Mouse (Mus musculus) liver, adult 2 months (tissue): ENCODE results near the gene Tet1. TPM values are rescaled to one million over a fixed set of nuclear protein-coding genes. Genes with fewer than 3 reads are reported as not detected.
A peak's percentile ranks its signal among the peaks of the same experiment; 100 is the strongest.

ENCODE experiments used
- DNase-seq: peaks from one replicate; pipeline ENCODE4 v3.0.0-alpha.2; 2011; ENCODE audit warnings: low read depth, low spot score; ENCODE audit errors: extremely low read depth
- H3K27ac ChIP-seq: fragments of 200-500 bp; replicated peaks from 2 replicates; pipeline ENCODE4 v1.5.1; 2012; ENCODE audit warnings: low read depth, mild to moderate bottlenecking, control low read depth, inconsistent platforms, low read length; ENCODE audit not compliant: insufficient read depth
- H3K27me3 ChIP-seq: fragments of 200-500 bp; 2 replicates; pipeline ENCODE4 v1.6.1; 2012; ENCODE audit warnings: mild to moderate bottlenecking, moderate library complexity, low read length, inconsistent platforms; ENCODE audit not compliant: control insufficient read depth, insufficient read depth
- H3K36me3 ChIP-seq: fragments of 200-500 bp; 2 replicates; pipeline ENCODE4 v1.6.1; 2012; ENCODE audit warnings: low read length, inconsistent platforms; ENCODE audit not compliant: control insufficient read depth, insufficient read depth
- H3K4me1 ChIP-seq: fragments of 200-500 bp; 2 replicates; pipeline ENCODE4 v1.6.1; 2011; ENCODE audit warnings: low read length; ENCODE audit not compliant: control insufficient read depth, insufficient read depth
- H3K4me3 ChIP-seq: fragments of 200-500 bp; 2 replicates; pipeline ENCODE4 v1.5.1; 2011; ENCODE audit warnings: low read depth, mild to moderate bottlenecking, control low read depth, low read length, moderate library complexity; ENCODE audit not compliant: insufficient read depth
- H3K79me2 ChIP-seq: fragments of 200-500 bp; 2 replicates; pipeline ENCODE4 v1.6.1; 2012; ENCODE audit warnings: inconsistent platforms, mild to moderate bottlenecking, low read length, moderate library complexity; ENCODE audit not compliant: control insufficient read depth, insufficient read depth
- H3K9ac ChIP-seq: fragments of 200-500 bp; 2 replicates; pipeline ENCODE4 v1.6.1; 2012; ENCODE audit warnings: low read depth, mild to moderate bottlenecking, control low read depth, inconsistent platforms, low read length
- CTCF ChIP-seq: fragments of 200-500 bp; IDR thresholded peaks from 2 replicates; pipeline ENCODE4 v1.5.1; 2011; ENCODE audit warnings: low read depth, low read length, control low read depth
- POLR2A ChIP-seq: fragments of 200-500 bp; IDR thresholded peaks from 2 replicates; pipeline ENCODE4 v1.6.1; 2011; ENCODE audit warnings: low read length, control low read depth; ENCODE audit not compliant: insufficient read depth; ENCODE audit errors: extremely low read depth
- WGBS: fragments of 180-500 bp; shearing (Covaris S2); methylation state at CpG from one replicate; pipeline ENCODE4 v1.1.7; 2018; 5-methylcytosine and 5-hydroxymethylcytosine counted together
- polyA plus RNA-seq: library from polyadenylated mRNA; depleted of rRNA; stranded (reverse); fragments of >200 nt; gene quantifications from 2 replicates; pipeline ENCODE4 v1.2.3, GENCODE M21; 2012
- total RNA-seq: library from RNA; depleted of rRNA; stranded (reverse); fragments of >200 nt; gene quantifications from 2 replicates; pipeline ENCODE4 v1.2.3, GENCODE M21; 2014

Gene Tet1
- total and polyA plus RNA-seq, 2 experiments, result 0.05 to 0.18 TPM

- Histone ChIP-seq H3K36me3 (no peaks in the 10 kb centered on the region), H3K79me2 (no peaks in the 10 kb centered on the region), H3K27ac (no peak overlapping the region), H3K9ac (no peak overlapping the region), H3K4me1 (no peaks in the 10 kb centered on the region), H3K4me3 (no peak overlapping the region), H3K27me3 (no peaks in the 10 kb centered on the region)
- TF ChIP-seq POLR2A (no peak), CTCF (no peak)
- DNase-seq, result no peak
- WGBS, result 86% methylated on average over 10 of the region's 10 CpGs
Measured at GRCm38 (mm10) chr10:62841901-62842447, 66.8 kb downstream of the Tet1 start.

- Histone ChIP-seq H3K4me1 (no peaks in the 10 kb centered on the region), H3K79me2 (no peaks in the 10 kb centered on the region), H3K27me3 (no peaks in the 10 kb centered on the region), H3K27ac (no peak overlapping the region), H3K36me3 (no peaks in the 10 kb centered on the region), H3K9ac (no peak overlapping the region), H3K4me3 (no peak overlapping the region)
- DNase-seq, result no peak
- TF ChIP-seq POLR2A (no peak), CTCF (no peak)
- WGBS, result 93% methylated on average over 7 of the region's 7 CpGs
Measured at GRCm38 (mm10) chr10:62840687-62841086, 68.1 kb downstream of the Tet1 start.

- Histone ChIP-seq H3K36me3 (no peaks in the 10 kb centered on the region), H3K9ac (no peak overlapping the region), H3K4me3 (no peak overlapping the region), H3K4me1 (no peaks in the 10 kb centered on the region), H3K27ac (no peak overlapping the region), H3K27me3 (no peaks in the 10 kb centered on the region), H3K79me2 (no peaks in the 10 kb centered on the region)
- 81% methylated on average over 5 of the region's 5 CpGs for WGBS
- TF ChIP-seq POLR2A, result no peak
- no peak for TF ChIP-seq CTCF
- no peak for DNase-seq
Measured at GRCm38 (mm10) chr10:62837987-62838386, 70.8 kb downstream of the Tet1 start.

- H3K36me3 ChIP-seq, result no peaks in the 10 kb centered on the region
- H3K9ac ChIP-seq, result no peak overlapping the region
- H3K27ac ChIP-seq, result no peak overlapping the region
- H3K79me2 ChIP-seq, result no peaks in the 10 kb centered on the region
- no peak overlapping the region for H3K4me3 ChIP-seq
- H3K27me3 ChIP-seq, result no peaks in the 10 kb centered on the region
- H3K4me1 ChIP-seq, result peaks cover 2% of the 10 kb centered on the region; the same call in 1 of the 2 replicates
- DNase-seq, result peak; percentile 45
- 45% methylated on average over 9 of the region's 9 CpGs for WGBS
- TF ChIP-seq POLR2A, result no peak
- TF ChIP-seq CTCF, result no peak
Measured at GRCm38 (mm10) chr10:62832783-62833182, 76.0 kb downstream of the Tet1 start.

GRCm38 (mm10) chr10:62831546-62831945, 77.2 kb downstream of the Tet1 start:
- Histone ChIP-seq H3K4me1 (peaks cover 2% of the 10 kb centered on the region; the same call in 1 of the 2 replicates), H3K79me2 (no peaks in the 10 kb centered on the region), H3K9ac (no peak overlapping the region), H3K4me3 (no peak overlapping the region), H3K27me3 (no peaks in the 10 kb centered on the region), H3K36me3 (no peaks in the 10 kb centered on the region), H3K27ac (no peak overlapping the region)
- 79% methylated on average over 2 of the region's 2 CpGs for WGBS
- no peak for TF ChIP-seq CTCF
- no peak for TF ChIP-seq POLR2A
- DNase-seq, result no peak

GRCm38 (mm10) chr10:62824474-62824873, 84.3 kb downstream of the Tet1 start:
- Histone ChIP-seq H3K4me1 (no peaks in the 10 kb centered on the region), H3K36me3 (no peaks in the 10 kb centered on the region), H3K9ac (no peak overlapping the region), H3K79me2 (no peaks in the 10 kb centered on the region), H3K27me3 (no peaks in the 10 kb centered on the region), H3K4me3 (no peak overlapping the region), H3K27ac (no peak overlapping the region)
- no peak for DNase-seq
- TF ChIP-seq POLR2A (no peak), CTCF (no peak)
- 81% methylated on average over 8 of the region's 8 CpGs for WGBS
